Mouse (Mus musculus) liver, embryonic 14.5 days (tissue): ENCODE data around the gene Gna12.

ENCODE experiments used
- CTCF ChIP-seq: IDR thresholded peaks from 2 replicates; pipeline ENCODE4 v1.5.1; 2016; ENCODE audit warnings: antibody characterized with exemption, low read depth, control low read depth
- EP300 ChIP-seq: IDR thresholded peaks from 2 replicates; pipeline ENCODE4 v1.6.1; 2016; ENCODE audit warnings: antibody characterized with exemption, low read depth

DNA sequence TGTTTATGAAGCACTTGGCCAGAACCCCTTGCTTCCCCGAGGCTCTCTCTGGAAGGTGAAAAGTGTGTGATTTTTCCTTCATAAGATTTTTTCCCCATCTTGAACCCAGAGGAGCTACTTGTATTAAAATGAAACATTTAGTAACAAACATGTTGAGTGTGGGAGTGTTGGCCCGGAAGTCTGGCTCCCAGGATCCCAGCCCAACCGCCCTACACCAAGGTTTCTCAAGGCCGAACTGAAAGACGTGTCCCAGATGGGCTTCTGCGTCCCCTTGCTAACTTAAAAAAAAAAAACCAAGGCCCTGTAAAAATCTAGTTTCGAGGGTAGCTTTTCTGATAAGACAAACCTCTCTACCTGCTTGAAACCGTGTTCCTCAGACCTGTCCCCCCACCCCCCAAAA, 2.3 kb downstream of the Gna12 start:
- no peak for TF ChIP-seq CTCF
- no peak for TF ChIP-seq EP300
